Mouse (Mus musculus) limb, embryonic 10.5 days (tissue): ENCODE measurements around the gene Rnf216. TPM values are rescaled to one million over a fixed set of nuclear protein-coding genes. Genes with fewer than 3 reads are reported as not detected.

Source experiments
- DNase-seq: peaks from one replicate; pipeline ENCODE4 v3.0.0-alpha.2; 2017; ENCODE audit warnings: low spot score
- H3K27ac ChIP-seq: fragments of 300-500 bp; sonication (generic); 2 replicates; pipeline ENCODE4 v1.5.1; 2016; ENCODE audit warnings: mild to moderate bottlenecking
- H3K27me3 ChIP-seq: fragments of 300-500 bp; sonication (generic); 2 replicates; pipeline ENCODE4 v1.6.1; 2016; ENCODE audit warnings: low read depth, mild to moderate bottlenecking; ENCODE audit not compliant: poor library complexity, severe bottlenecking
- H3K36me3 ChIP-seq: fragments of 300-500 bp; sonication (generic); 2 replicates; pipeline ENCODE4 v1.6.1; 2016; ENCODE audit warnings: mild to moderate bottlenecking, moderate library complexity
- H3K4me1 ChIP-seq: fragments of 300-500 bp; sonication (generic); 2 replicates; pipeline ENCODE4 v1.6.1; 2016
- H3K4me3 ChIP-seq: fragments of 300-500 bp; sonication (generic); 2 replicates; pipeline ENCODE4 v1.5.1; 2016; ENCODE audit warnings: mild to moderate bottlenecking, moderate library complexity
- H3K9me3 ChIP-seq: fragments of 300-500 bp; sonication (generic); replicated peaks from 2 replicates; pipeline ENCODE4 v1.6.1; 2016; ENCODE audit warnings: mild to moderate bottlenecking
- WGBS: fragments of 180-500 bp; shearing (Covaris S2); methylation state at CpG from one replicate; pipeline ENCODE4 v1.1.7; 2016; 5-methylcytosine and 5-hydroxymethylcytosine counted together
- polyA plus RNA-seq: library from polyadenylated mRNA; unstranded; fragments of >200 nt; fragmentation: Nextera tagmentation; extraction: Ambion mirVana; gene quantifications from 2 replicates; pipeline ENCODE4 v1.2.1, GENCODE M21; 2016

Rnf216 gene
- polyA plus RNA-seq, 1 experiment from 2014 or later = 51.5 TPM

- no peaks in the 10 kb centered on the region for H3K27me3 ChIP-seq
- WGBS = 86% methylated on average over 5 of the region's 5 CpGs
- H3K4me1 ChIP-seq = no peaks in the 10 kb centered on the region
- no peak overlapping the region for H3K27ac ChIP-seq
- H3K9me3 ChIP-seq = no peaks in the 10 kb centered on the region
- peaks cover 79% of the 10 kb centered on the region for H3K36me3 ChIP-seq
- no peak overlapping the region for H3K4me3 ChIP-seq
- DNase-seq = no peak
These were observed 95.4 kb downstream of the Rnf216 start for GRCm38 (mm10) chr5:143017401-143017800.

GRCm38 (mm10) chr5:143009383-143009782, 103.4 kb downstream of the Rnf216 start:
- peak overlapping the region; percentile 37; the same call in 1 of the 2 replicates for H3K27ac ChIP-seq
- WGBS = 90% methylated on average over 11 of the region's 11 CpGs
- H3K36me3 ChIP-seq = peaks cover 53% of the 10 kb centered on the region
- no peaks in the 10 kb centered on the region for H3K27me3 ChIP-seq
- no peak for DNase-seq
- no peaks in the 10 kb centered on the region for H3K4me1 ChIP-seq
- no peak overlapping the region for H3K4me3 ChIP-seq
- no peaks in the 10 kb centered on the region for H3K9me3 ChIP-seq

- Histone ChIP-seq H3K4me1 (peaks cover 58% of the 10 kb centered on the region), H3K4me3 (peak overlapping the region; percentile 41), H3K27me3 (no peaks in the 10 kb centered on the region), H3K9me3 (no peaks in the 10 kb centered on the region), H3K27ac (peak overlapping the region; percentile 96), H3K36me3 (peaks cover 30% of the 10 kb centered on the region)
- peak; percentile 87 for DNase-seq
- 18% methylated on average over 9 of the region's 9 CpGs for WGBS
These were observed 111.9 kb downstream of the Rnf216 start for GRCm38 (mm10) chr5:143000654-143001500.

GRCm38 (mm10) chr5:143000091-143000490, 112.7 kb downstream of the Rnf216 start:
- H3K9me3 ChIP-seq = no peaks in the 10 kb centered on the region
- peak; percentile 53 for DNase-seq
- H3K27me3 ChIP-seq = no peaks in the 10 kb centered on the region
- peak overlapping the region; percentile 96 for H3K27ac ChIP-seq
- peaks cover 32% of the 10 kb centered on the region for H3K36me3 ChIP-seq
- peaks cover 58% of the 10 kb centered on the region for H3K4me1 ChIP-seq
- H3K4me3 ChIP-seq = peak overlapping the region; percentile 41
- 11% methylated on average over 4 of the region's 4 CpGs for WGBS

GRCm38 (mm10) chr5:142998171-142998570, 114.6 kb downstream of the Rnf216 start:
- H3K36me3 ChIP-seq = peaks cover 41% of the 10 kb centered on the region
- peak overlapping the region; percentile 42 for H3K27ac ChIP-seq
- no peak for DNase-seq
- H3K9me3 ChIP-seq = no peaks in the 10 kb centered on the region
- H3K4me1 ChIP-seq = peaks cover 57% of the 10 kb centered on the region
- no peak overlapping the region for H3K4me3 ChIP-seq
- no peaks in the 10 kb centered on the region for H3K27me3 ChIP-seq
- WGBS = 46% methylated on average over 2 of the region's 2 CpGs

- 60% methylated on average over 9 of the region's 9 CpGs for WGBS
- Histone ChIP-seq H3K27me3 (no peaks in the 10 kb centered on the region), H3K4me3 (no peak overlapping the region), H3K27ac (peak overlapping the region; percentile 42; the same call in 1 of the 2 replicates), H3K36me3 (peaks cover 42% of the 10 kb centered on the region), H3K9me3 (no peaks in the 10 kb centered on the region), H3K4me1 (peaks cover 51% of the 10 kb centered on the region)
- no peak for DNase-seq
These were observed 115.3 kb downstream of the Rnf216 start for GRCm38 (mm10) chr5:142997526-142997925.

- H3K36me3 ChIP-seq = peaks cover 69% of the 10 kb centered on the region
These were observed 118.0 kb downstream of the Rnf216 start for GRCm38 (mm10) chr5:142994746-142995145.

GRCm38 (mm10) chr5:142989167-142989566, 123.6 kb downstream of the Rnf216 start:
- H3K9me3 ChIP-seq = no peaks in the 10 kb centered on the region
- H3K4me3 ChIP-seq = no peak overlapping the region
- no peaks in the 10 kb centered on the region for H3K27me3 ChIP-seq
- DNase-seq = no peak
- H3K4me1 ChIP-seq = no peaks in the 10 kb centered on the region
- peaks cover 44% of the 10 kb centered on the region for H3K36me3 ChIP-seq
- no peak overlapping the region for H3K27ac ChIP-seq
- WGBS = 85% methylated on average over 3 of the region's 3 CpGs

More at GRCm38 (mm10) chr5:142994746-142995145, 118.0 kb downstream of the Rnf216 start:
- WGBS = 92% methylated on average over 2 of the region's 2 CpGs
- no peak for DNase-seq
- H3K27me3 ChIP-seq = no peaks in the 10 kb centered on the region
- H3K9me3 ChIP-seq = no peaks in the 10 kb centered on the region
- H3K4me3 ChIP-seq = no peak overlapping the region
- H3K4me1 ChIP-seq = peaks cover 23% of the 10 kb centered on the region
- H3K27ac ChIP-seq = no peak overlapping the region

- no peak overlapping the region for H3K27ac ChIP-seq
- WGBS = 90% methylated on average over 5 of the region's 5 CpGs
- no peaks in the 10 kb centered on the region for H3K9me3 ChIP-seq
- H3K27me3 ChIP-seq = no peaks in the 10 kb centered on the region
- peaks cover 37% of the 10 kb centered on the region for H3K36me3 ChIP-seq
- DNase-seq = no peak
- H3K4me3 ChIP-seq = no peak overlapping the region
- H3K4me1 ChIP-seq = no peaks in the 10 kb centered on the region
These were observed 124.3 kb downstream of the Rnf216 start for GRCm38 (mm10) chr5:142988520-142988919.

GRCm38 (mm10) chr5:142984271-142984670, 128.5 kb downstream of the Rnf216 start:
- H3K27me3 ChIP-seq = no peaks in the 10 kb centered on the region
- 95% methylated on average over 10 of the region's 10 CpGs for WGBS
- H3K9me3 ChIP-seq = no peaks in the 10 kb centered on the region
- H3K27ac ChIP-seq = no peak overlapping the region
- H3K36me3 ChIP-seq = no peaks in the 10 kb centered on the region
- H3K4me1 ChIP-seq = 0 out of 2 replicates have a peak, but pooled peaks cover 4% of the 10 kb centered on the region
- no peak for DNase-seq
- H3K4me3 ChIP-seq = no peak overlapping the region

- Histone ChIP-seq H3K4me1 (0 out of 2 replicates have a peak, but pooled peaks cover 4% of the 10 kb centered on the region), H3K27ac (no peak overlapping the region)
- 74% methylated on average over 8 of the region's 8 CpGs for WGBS
These were observed 129.6 kb downstream of the Rnf216 start for GRCm38 (mm10) chr5:142983174-142983573.

GRCm38 (mm10) chr5:142982046-142982801, 130.6 kb downstream of the Rnf216 start:
- Histone ChIP-seq H3K27ac (0 out of 2 replicates have a peak overlapping the region, but pooled peaks have one; percentile 0), H3K4me3 (no peak overlapping the region), H3K9me3 (no peaks in the 10 kb centered on the region), H3K4me1 (0 out of 2 replicates have a peak, but pooled peaks cover 8% of the 10 kb centered on the region), H3K36me3 (no peaks in the 10 kb centered on the region), H3K27me3 (no peaks in the 10 kb centered on the region)
- WGBS = 83% methylated on average over 16 of the region's 16 CpGs
- DNase-seq = no peak

More at GRCm38 (mm10) chr5:142983174-142983573, 129.6 kb downstream of the Rnf216 start:
- H3K9me3 ChIP-seq = no peaks in the 10 kb centered on the region
- no peak overlapping the region for H3K4me3 ChIP-seq
- H3K27me3 ChIP-seq = no peaks in the 10 kb centered on the region
- DNase-seq = no peak
- H3K36me3 ChIP-seq = no peaks in the 10 kb centered on the region

GRCm38 (mm10) chr5:142976516-142976915, 136.3 kb downstream of the Rnf216 start:
- DNase-seq = no peak
- peaks cover 19% of the 10 kb centered on the region for H3K4me1 ChIP-seq
- H3K27ac ChIP-seq = peak overlapping the region; percentile 9; the same call in 1 of the 2 replicates
- peaks cover 34% of the 10 kb centered on the region for H3K36me3 ChIP-seq
- H3K9me3 ChIP-seq = no peaks in the 10 kb centered on the region
- H3K4me3 ChIP-seq = no peak overlapping the region
- 78% methylated on average over 5 of the region's 5 CpGs for WGBS
- no peaks in the 10 kb centered on the region for H3K27me3 ChIP-seq
